Mouse (Mus musculus) liver, embryonic 14.5 days (tissue): ENCODE results near the gene Gm45021. TPM values are rescaled to one million over a fixed set of nuclear protein-coding genes. Genes with fewer than 3 reads are reported as not detected.
A peak's percentile ranks its signal among the peaks of the same experiment; 100 is the strongest.

Experiments
- ATAC-seq: fragments of 200-750 bp; cut with Nextera tagmentation; 2 replicates; pipeline ENCODE4 v1.8.0; 2017; ENCODE audit warnings: moderate number of reproducible peaks, mild to moderate bottlenecking, moderate library complexity; ENCODE audit not compliant: insufficient read depth
- DNase-seq, 3 experiments: peaks; one replicate each; pipeline ENCODE4 v3.0.0-alpha.2; 2012 to 2013; ENCODE audit warnings: low read depth in 3 of 3, low spot score in 3 of 3
- H3K27ac ChIP-seq: fragments of 300-500 bp; sonication (generic); 2 replicates; pipeline ENCODE4 v1.5.1; 2014; ENCODE audit warnings: moderate library complexity, mild to moderate bottlenecking, control low read depth, inconsistent platforms
- H3K27me3 ChIP-seq: fragments of 300-500 bp; sonication (generic); 2 replicates; pipeline ENCODE4 v1.6.1; 2014; ENCODE audit warnings: mild to moderate bottlenecking, low read length, moderate library complexity; ENCODE audit not compliant: control insufficient read depth, insufficient read depth
- H3K36me3 ChIP-seq: fragments of 300-500 bp; sonication (generic); replicated peaks from 2 replicates; pipeline ENCODE4 v1.6.1; 2014; ENCODE audit warnings: low read depth; ENCODE audit not compliant: control insufficient read depth, insufficient read depth
- H3K4me1 ChIP-seq, 2 experiments: fragments of 200-500 bp in 1 of 2; fragments of 300-500 bp in 1 of 2; sonication (generic) in 1 of 2; replicated peaks; 2 replicates each; pipeline ENCODE4 v1.6.1; 2012 to 2014; ENCODE audit warnings: antibody characterized with exemption in 1 of 2, inconsistent platforms in 1 of 2, low read length in 1 of 2; ENCODE audit not compliant: control insufficient read depth in 2 of 2, insufficient read depth in 2 of 2
- H3K4me2 ChIP-seq: fragments of 300-500 bp; sonication (generic); 2 replicates; pipeline ENCODE4 v1.6.1; 2014; ENCODE audit warnings: low read depth, mild to moderate bottlenecking, control low read depth, moderate library complexity
- H3K4me3 ChIP-seq, 2 experiments: fragments of 200-500 bp in 1 of 2; fragments of 300-500 bp in 1 of 2; sonication (generic) in 1 of 2; 2 replicates each; pipeline ENCODE4 v1.5.1; 2012 to 2014; ENCODE audit warnings: low read depth in 2 of 2, low read length in 2 of 2, mild to moderate bottlenecking in 2 of 2, control low read depth in 1 of 2, inconsistent platforms in 1 of 2, moderate library complexity in 1 of 2; ENCODE audit not compliant: insufficient read depth in 1 of 2
- H3K9ac ChIP-seq: fragments of 300-500 bp; sonication (generic); replicated peaks from 2 replicates; pipeline ENCODE4 v1.6.1; 2014; ENCODE audit warnings: mild to moderate bottlenecking, control low read depth, moderate library complexity
- H3K9me3 ChIP-seq: fragments of 300-500 bp; sonication (generic); 2 replicates; pipeline ENCODE4 v1.6.1; 2016; ENCODE audit warnings: low read length, mixed read lengths; ENCODE audit not compliant: control insufficient read depth
- CTCF ChIP-seq: IDR thresholded peaks from 2 replicates; pipeline ENCODE4 v1.5.1; 2016; ENCODE audit warnings: antibody characterized with exemption, low read depth, control low read depth
- EP300 ChIP-seq: IDR thresholded peaks from 2 replicates; pipeline ENCODE4 v1.6.1; 2016; ENCODE audit warnings: antibody characterized with exemption, low read depth
- WGBS: fragments of 180-500 bp; shearing (Covaris S2); extraction: QIAGEN DNeasy Blood & Tissue Kit; methylation state at CpG from one replicate; pipeline ENCODE4 v1.1.7; 2014; ENCODE audit not compliant: insufficient replicate concordance; 5-methylcytosine and 5-hydroxymethylcytosine counted together
- polyA plus RNA-seq, 2 experiments: library from polyadenylated mRNA; depleted of rRNA in 1 of 2; stranded (reverse) in 1 of 2; unstranded in 1 of 2; fragments of >200 nt; fragmentation: Nextera tagmentation in 1 of 2; extraction: Ambion mirVana in 1 of 2; gene quantifications; 2 replicates each; pipeline versions ENCODE4 v1.2.1 to v1.2.3; 2012 to 2014

The Gm45021 gene
- polyA plus RNA-seq, 2 experiments: not detected

DNA sequence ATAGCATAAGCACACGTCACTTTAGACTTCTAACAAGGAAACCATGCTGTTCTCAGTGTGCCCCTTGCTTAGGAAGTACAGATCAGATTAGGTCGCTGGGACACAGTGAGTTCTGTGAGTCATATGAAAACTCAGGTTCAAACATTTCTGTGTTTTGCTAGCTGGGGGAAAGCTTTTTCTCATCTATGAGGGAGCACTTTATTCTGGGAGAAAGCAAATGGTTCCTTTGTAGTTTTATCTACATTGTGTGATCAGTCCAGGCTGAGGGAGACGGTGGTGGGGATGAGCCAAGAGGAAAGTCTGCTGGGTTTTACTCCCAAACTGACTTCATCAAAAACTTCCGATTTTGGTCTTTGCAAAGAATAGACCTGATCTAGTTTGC is 56.9 kb downstream of the Gm45021 start:
- Histone ChIP-seq H3K9ac (no peak overlapping the region), H3K4me2 (no peak overlapping the region), H3K36me3 (no peaks in the 10 kb centered on the region), H3K4me1 (0 out of 4 replicates have a peak, but pooled peaks cover 0 to 1% of the 10 kb centered on the region in 2 experiments), H3K27ac (no peak overlapping the region), H3K9me3 (no peaks in the 10 kb centered on the region), H3K4me3 (no peak overlapping the region), H3K27me3 (no peaks in the 10 kb centered on the region)
- 56% methylated on average over 4 of the region's 4 CpGs for WGBS
- TF ChIP-seq EP300 (no peak), CTCF (no peak)
- DNase-seq: no peak
- no peak for ATAC-seq

DNA sequence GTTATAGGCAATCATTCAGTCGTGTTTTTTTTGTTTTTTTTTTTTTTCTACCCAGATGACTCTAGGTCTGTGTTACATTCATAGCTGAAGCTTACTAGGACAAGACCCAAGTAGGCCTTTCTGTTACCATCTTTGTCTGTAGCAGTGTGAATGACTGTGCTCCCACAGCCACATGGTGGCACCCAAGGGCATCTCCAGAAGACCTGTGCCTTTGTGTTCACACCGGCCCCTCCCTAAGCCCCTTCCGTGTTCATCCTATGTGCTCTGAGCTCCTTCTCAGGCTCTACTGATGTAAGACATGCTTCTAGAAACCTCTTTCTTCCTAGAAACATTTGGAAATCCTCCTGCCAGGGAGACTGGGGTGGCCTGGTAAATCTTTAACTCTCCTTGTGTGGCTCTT is 57.6 kb downstream of the Gm45021 start, which contains the start of gene Gimap8:
Gene Gimap8 (plus strand): TSS at position 240 of the 400 bp plus-strand sequence.
- TF ChIP-seq EP300: no peak
- TF ChIP-seq CTCF: peak; percentile 66
- no peaks in the 10 kb centered on the region for H3K9me3 ChIP-seq
- no peak within 1 kb of the TSS for H3K4me3 ChIP-seq
- H3K27ac ChIP-seq: no peak within 1 kb of the TSS
- 0 out of 4 replicates have a peak, but pooled peaks cover 0 to 1% of the 10 kb centered on the region in 2 experiments for H3K4me1 ChIP-seq
- H3K36me3 ChIP-seq: no peaks in the 10 kb centered on the region
- H3K4me2 ChIP-seq: 0 out of 2 replicates have a peak within 1 kb of the TSS, but pooled peaks have one; percentile 5
- DNase-seq (no peak), ATAC-seq (no peak)
- WGBS: 10% methylated on average over 3 of the region's 3 CpGs
- no peak within 1 kb of the TSS for H3K9ac ChIP-seq
- no peaks in the 10 kb centered on the region for H3K27me3 ChIP-seq

DNA sequence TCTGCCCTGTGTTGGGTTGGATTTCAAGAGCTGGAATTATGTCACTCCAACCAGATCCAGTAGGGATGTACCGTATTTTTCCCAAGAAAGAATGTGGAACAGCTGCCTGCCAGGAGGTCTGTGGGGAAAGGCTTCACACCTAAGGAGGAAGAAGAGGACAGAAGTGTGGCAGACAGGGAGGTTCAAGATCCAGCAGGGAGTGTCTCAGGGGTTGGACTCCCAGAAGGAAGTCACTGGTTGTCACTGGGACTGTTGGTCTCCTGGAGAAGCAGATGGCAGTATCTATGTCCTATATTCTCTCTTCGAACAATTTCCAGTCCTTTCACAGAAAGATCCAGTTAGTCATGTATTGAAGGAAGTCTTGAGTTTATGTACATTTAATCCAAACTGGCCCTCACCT is 58.2 kb downstream of the Gm45021 start:
- H3K4me2 ChIP-seq: no peak overlapping the region
- no peak overlapping the region for H3K9ac ChIP-seq
- WGBS: 66% methylated on average over 2 of the region's 2 CpGs
- TF ChIP-seq EP300 (no peak), CTCF (no peak)
- DNase-seq (no peak), ATAC-seq (no peak)
- no peak overlapping the region for H3K4me3 ChIP-seq
- no peak overlapping the region for H3K27ac ChIP-seq
- H3K9me3 ChIP-seq: no peaks in the 10 kb centered on the region
- H3K4me1 ChIP-seq: 0 out of 4 replicates have a peak, but pooled peaks cover 0 to 1% of the 10 kb centered on the region in 2 experiments
- H3K27me3 ChIP-seq: no peaks in the 10 kb centered on the region
- H3K36me3 ChIP-seq: no peaks in the 10 kb centered on the region

DNA sequence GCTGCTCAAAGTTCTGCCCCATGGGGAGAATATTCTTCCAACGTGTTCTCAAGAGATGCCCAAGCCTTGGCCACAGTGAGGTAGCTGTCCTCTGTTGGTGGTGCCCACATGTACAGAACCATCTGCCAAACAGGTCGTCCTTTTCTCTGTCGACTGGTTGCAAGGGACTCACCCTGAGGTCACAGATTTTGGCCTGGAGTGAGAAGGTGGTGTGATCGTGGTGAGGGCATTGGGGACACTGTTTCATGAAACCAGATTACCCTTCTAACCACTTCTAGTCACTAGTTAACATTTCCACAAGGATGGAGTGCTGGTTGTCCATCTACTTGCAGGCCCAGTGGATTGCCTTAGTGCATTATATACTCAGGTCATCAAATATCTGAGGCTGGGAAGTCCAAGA is 59.4 kb downstream of the Gm45021 start:
- Histone ChIP-seq H3K4me3 (no peak overlapping the region), H3K4me1 (0 out of 4 replicates have a peak, but pooled peaks cover 0 to 1% of the 10 kb centered on the region in 2 experiments), H3K4me2 (no peak overlapping the region), H3K27me3 (no peaks in the 10 kb centered on the region), H3K9me3 (no peaks in the 10 kb centered on the region), H3K27ac (no peak overlapping the region), H3K36me3 (no peaks in the 10 kb centered on the region), H3K9ac (no peak overlapping the region)
- DNase-seq: no peak
- TF ChIP-seq CTCF (no peak), EP300 (no peak)
- WGBS: 63% methylated on average over 4 of the region's 4 CpGs
- ATAC-seq: no peak

DNA sequence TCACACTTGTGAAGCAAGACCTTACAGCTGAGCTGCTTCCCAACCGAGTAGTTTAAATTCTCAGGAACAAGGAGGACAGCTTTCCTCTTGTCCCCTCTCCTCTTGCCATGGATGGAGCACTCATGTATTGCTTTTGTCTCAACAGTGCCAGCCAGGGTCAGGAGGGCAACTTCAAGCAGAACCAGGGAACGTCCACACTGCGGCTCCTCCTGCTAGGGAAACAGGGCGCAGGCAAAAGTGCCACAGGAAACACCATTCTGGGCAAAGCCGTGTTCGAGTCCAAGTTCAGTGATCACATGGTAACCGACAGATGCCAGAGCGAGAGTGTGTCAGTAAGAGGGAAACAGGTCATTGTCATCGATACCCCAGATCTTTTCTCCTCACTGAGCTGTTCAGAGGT is 60.6 kb downstream of the Gm45021 start:
- WGBS: 71% methylated on average over 9 of the region's 9 CpGs
- no peak for TF ChIP-seq CTCF
- no peak overlapping the region for H3K9ac ChIP-seq

DNA sequence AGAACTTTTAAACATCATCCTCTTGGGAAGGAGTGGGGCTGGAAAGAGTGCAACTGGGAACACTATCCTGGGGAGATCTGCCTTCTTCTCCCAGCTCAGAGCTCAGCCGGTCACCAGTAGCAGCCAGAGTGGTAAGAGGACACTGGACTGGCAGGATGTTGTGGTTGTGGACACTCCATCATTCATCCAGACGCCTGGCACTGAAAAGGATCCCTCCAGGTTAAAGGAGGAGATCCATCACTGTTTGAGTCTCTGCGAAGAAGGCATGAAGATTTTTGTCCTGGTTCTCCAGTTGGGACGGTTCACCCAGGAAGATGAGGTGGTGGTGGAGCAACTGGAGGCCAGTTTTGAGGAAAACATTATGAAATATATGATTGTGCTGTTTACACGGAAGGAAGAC is 69.3 kb downstream of the Gm45021 start:
- Histone ChIP-seq H3K4me3 (no peak overlapping the region), H3K9me3 (no peaks in the 10 kb centered on the region), H3K4me2 (no peak overlapping the region), H3K9ac (no peak overlapping the region), H3K36me3 (no peaks in the 10 kb centered on the region), H3K4me1 (no peaks in the 10 kb centered on the region), H3K27me3 (no peaks in the 10 kb centered on the region), H3K27ac (no peak overlapping the region)
- TF ChIP-seq CTCF: no peak
- no peak for TF ChIP-seq EP300
- ATAC-seq (no peak), DNase-seq (no peak)
- WGBS: 48% methylated on average over 5 of the region's 5 CpGs

More for the DNA sequence above, 60.6 kb downstream of the Gm45021 start:
- H3K9me3 ChIP-seq: no peaks in the 10 kb centered on the region
- no peak overlapping the region for H3K27ac ChIP-seq
- no peak for DNase-seq
- H3K27me3 ChIP-seq: no peaks in the 10 kb centered on the region
- H3K4me1 ChIP-seq: 0 out of 4 replicates have a peak, but pooled peaks cover 0 to 1% of the 10 kb centered on the region in 2 experiments
- H3K4me3 ChIP-seq: no peak overlapping the region
- H3K36me3 ChIP-seq: no peaks in the 10 kb centered on the region
- no peak for ATAC-seq
- H3K4me2 ChIP-seq: no peak overlapping the region

Other genes with a start within 250 kb of the Gm45021 start
- gene Krba1, start 194.0 kb upstream of the Gm45021 start, polyA plus RNA-seq (2012; rRNA removed): 1.6 and 2.0 TPM in 2 replicates
- 0.94 and 1.0 TPM in 2 replicates for gene Krba1, start 194.0 kb upstream of the Gm45021 start, polyA plus RNA-seq (2014; fragmentation: Nextera tagmentation; extraction: Ambion mirVana)
- gene Zfp467, start 143.8 kb upstream of the Gm45021 start, polyA plus RNA-seq (2012; rRNA removed): 2.2 and 2.8 TPM in 2 replicates
- gene Zfp467, start 143.8 kb upstream of the Gm45021 start, polyA plus RNA-seq (2014; fragmentation: Nextera tagmentation; extraction: Ambion mirVana): 2.3 and 2.9 TPM in 2 replicates
- 0.04 and 0.09 TPM in 2 replicates for gene Sspo, start 141.4 kb upstream of the Gm45021 start, polyA plus RNA-seq (2012; rRNA removed)
- gene Sspo, start 141.4 kb upstream of the Gm45021 start, polyA plus RNA-seq (2014; fragmentation: Nextera tagmentation; extraction: Ambion mirVana): not detected in 2 replicates
- gene Atp6v0e2, start 52.0 kb upstream of the Gm45021 start, polyA plus RNA-seq (2012; rRNA removed): 0.75 and 1.0 TPM in 2 replicates
- 0.77 and 0.81 TPM in 2 replicates for gene Atp6v0e2, start 52.0 kb upstream of the Gm45021 start, polyA plus RNA-seq (2014; fragmentation: Nextera tagmentation; extraction: Ambion mirVana)
- gene Lrrc61, start 34.8 kb upstream of the Gm45021 start, polyA plus RNA-seq (2012; rRNA removed): 2.8 and 3.0 TPM in 2 replicates
- 1.3 and 1.7 TPM in 2 replicates for gene Lrrc61, start 34.8 kb upstream of the Gm45021 start, polyA plus RNA-seq (2014; fragmentation: Nextera tagmentation; extraction: Ambion mirVana)
- 11.3 and 12.0 TPM in 2 replicates for gene Rarres2, start 16.8 kb upstream of the Gm45021 start, polyA plus RNA-seq (2012; rRNA removed)
- gene Rarres2, start 16.8 kb upstream of the Gm45021 start, polyA plus RNA-seq (2014; fragmentation: Nextera tagmentation; extraction: Ambion mirVana): 16.3 and 20.0 TPM in 2 replicates
- 7.1 and 7.3 TPM in 2 replicates for gene Repin1, start 4.3 kb downstream of the Gm45021 start, polyA plus RNA-seq (2012; rRNA removed)
- 6.3 and 6.5 TPM in 2 replicates for gene Repin1, start 4.3 kb downstream of the Gm45021 start, polyA plus RNA-seq (2014; fragmentation: Nextera tagmentation; extraction: Ambion mirVana)
- not detected in 2 replicates for gene Gm44965, start 4.3 kb downstream of the Gm45021 start, polyA plus RNA-seq (2012; rRNA removed)
- not detected in 2 replicates for gene Gm44965, start 4.3 kb downstream of the Gm45021 start, polyA plus RNA-seq (2014; fragmentation: Nextera tagmentation; extraction: Ambion mirVana)
- gene Zfp775, start 12.5 kb downstream of the Gm45021 start, polyA plus RNA-seq (2012; rRNA removed): 1.0 TPM in 2 replicates
- gene Zfp775, start 12.5 kb downstream of the Gm45021 start, polyA plus RNA-seq (2014; fragmentation: Nextera tagmentation; extraction: Ambion mirVana): 1.4 and 1.7 TPM in 2 replicates
- gene AI854703, start 37.2 kb downstream of the Gm45021 start, polyA plus RNA-seq (2012; rRNA removed): 0.31 and 0.34 TPM in 2 replicates
- gene AI854703, start 37.2 kb downstream of the Gm45021 start, polyA plus RNA-seq (2014; fragmentation: Nextera tagmentation; extraction: Ambion mirVana): 0.06 and 0.27 TPM in 2 replicates
- 0.90 and 1.3 TPM in 2 replicates for gene Gimap8, start 57.6 kb downstream of the Gm45021 start, polyA plus RNA-seq (2012; rRNA removed)
- gene Gimap8, start 57.6 kb downstream of the Gm45021 start, polyA plus RNA-seq (2014; fragmentation: Nextera tagmentation; extraction: Ambion mirVana): 0.17 and 0.18 TPM in 2 replicates
- gene Gimap9, start 86.5 kb downstream of the Gm45021 start, polyA plus RNA-seq (2012; rRNA removed): 3.9 and 7.2 TPM in 2 replicates
- 8.0 and 10.6 TPM in 2 replicates for gene Gimap9, start 86.5 kb downstream of the Gm45021 start, polyA plus RNA-seq (2014; fragmentation: Nextera tagmentation; extraction: Ambion mirVana)
- gene Gimap4, start 94.9 kb downstream of the Gm45021 start, polyA plus RNA-seq (2012; rRNA removed): 5.0 and 6.2 TPM in 2 replicates
- 8.3 and 8.8 TPM in 2 replicates for gene Gimap4, start 94.9 kb downstream of the Gm45021 start, polyA plus RNA-seq (2014; fragmentation: Nextera tagmentation; extraction: Ambion mirVana)
- 2.7 and 4.3 TPM in 2 replicates for gene Gimap6, start 118.6 kb downstream of the Gm45021 start, polyA plus RNA-seq (2012; rRNA removed)
- gene Gimap6, start 118.6 kb downstream of the Gm45021 start, polyA plus RNA-seq (2014; fragmentation: Nextera tagmentation; extraction: Ambion mirVana): 6.6 and 6.8 TPM in 2 replicates
- 0.39 TPM in 1 of 2 replicates, not detected in the other for gene Gm28053, start 129.0 kb downstream of the Gm45021 start, polyA plus RNA-seq (2012; rRNA removed)
- gene Gm28053, start 129.0 kb downstream of the Gm45021 start, polyA plus RNA-seq (2014; fragmentation: Nextera tagmentation; extraction: Ambion mirVana): 0.48 and 1.0 TPM in 2 replicates
- gene Gimap7, start 129.0 kb downstream of the Gm45021 start, polyA plus RNA-seq (2012; rRNA removed): 0.06 TPM in 1 of 2 replicates, not detected in the other
- 0.10 TPM in 1 of 2 replicates, not detected in the other for gene Gimap7, start 129.0 kb downstream of the Gm45021 start, polyA plus RNA-seq (2014; fragmentation: Nextera tagmentation; extraction: Ambion mirVana)
- 1.1 and 1.8 TPM in 2 replicates for gene Gimap1, start 149.4 kb downstream of the Gm45021 start, polyA plus RNA-seq (2012; rRNA removed)
- gene Gimap1, start 149.4 kb downstream of the Gm45021 start, polyA plus RNA-seq (2014; fragmentation: Nextera tagmentation; extraction: Ambion mirVana): 3.2 and 5.5 TPM in 2 replicates
- gene Gimap5, start 156.6 kb downstream of the Gm45021 start, polyA plus RNA-seq (2012; rRNA removed): 1.8 and 1.9 TPM in 2 replicates
- gene Gimap5, start 156.6 kb downstream of the Gm45021 start, polyA plus RNA-seq (2014; fragmentation: Nextera tagmentation; extraction: Ambion mirVana): 2.1 and 2.7 TPM in 2 replicates
- gene Gimap3, start 181.2 kb downstream of the Gm45021 start, polyA plus RNA-seq (2012; rRNA removed): 0.05 and 0.06 TPM in 2 replicates
- gene Gimap3, start 181.2 kb downstream of the Gm45021 start, polyA plus RNA-seq (2014; fragmentation: Nextera tagmentation; extraction: Ambion mirVana): not detected in 2 replicates